Mouse (Mus musculus): ENCODE data around the gene Fbxo21. TPM values are rescaled to one million over a fixed set of nuclear protein-coding genes. Genes with fewer than 3 reads are reported as not detected.

Fbxo21 gene
- total and polyA plus RNA-seq, 3 experiments: 10.7 to 19.3 (median 13.7) TPM

DNA sequence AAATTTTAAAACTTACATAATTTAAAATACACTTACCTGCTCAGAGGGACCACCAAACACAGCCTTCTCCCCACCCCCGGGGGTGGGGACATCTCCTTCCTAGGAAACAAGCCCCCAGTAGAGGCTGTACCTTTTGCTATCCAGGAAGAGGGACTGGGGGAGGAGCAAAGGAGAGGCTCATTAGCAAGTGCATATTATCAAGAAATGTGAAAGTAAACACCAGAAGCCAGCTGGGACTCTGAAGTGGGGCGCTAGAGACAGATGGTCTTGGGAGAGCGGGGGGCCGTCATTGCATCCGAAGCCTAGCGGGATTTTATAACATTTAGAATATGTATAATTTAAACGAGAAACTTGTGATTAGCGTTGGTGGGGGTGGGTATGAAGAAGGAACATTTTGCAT lies 37.1 kb upstream of the Fbxo21 start:
- no peak overlapping the region for H3K4me3 ChIP-seq (replicated peaks in 1 of 3; ENCODE audit: low read depth in 2 of 3, low read length in 2 of 3, poor library complexity in 1 of 3)
- no peaks in the 10 kb centered on the region for H3K9me3 ChIP-seq (replicated peaks; ENCODE audit: low read length)
- H3K27me3 ChIP-seq (replicated peaks): no peaks in the 10 kb centered on the region
- in situ Hi-C loops (cut with MboI; ENCODE audit: low pct_ligation_motif_present, low pct_unique_long_range_greater_than_20kb, low sequenced_read_pairs) (no loop called here), dilution Hi-C loops (cut with MboI; ENCODE audit: extremely low pct_ligation_motif_present, extremely low pct_unique_long_range_greater_than_20kb, low sequenced_read_pairs) (no loop called here)
- peaks cover 0 to 9% of the 10 kb centered on the region in 2 experiments; a peak in 1 of 4 replicates for H3K4me1 ChIP-seq (ENCODE audit: control insufficient read depth in 1 of 2, insufficient read depth in 2 of 2)
- no peak overlapping the region for H3K9ac ChIP-seq (ENCODE audit: insufficient read depth, low read depth)
- no peak for DNase-seq (ENCODE audit: extremely low read depth)
- H3K27ac ChIP-seq (ENCODE audit: insufficient read depth, low read depth): no peak overlapping the region
- no peaks in the 10 kb centered on the region for H3K79me2 ChIP-seq (replicated peaks; ENCODE audit: control insufficient read depth, extremely low read depth, insufficient read depth, poor library complexity, severe bottlenecking)
- TF ChIP-seq TCF12 (IDR thresholded peaks at IDR 0.05; ENCODE audit: low read depth, low read length) (no peak), MAZ (IDR thresholded peaks at IDR 0.05; ENCODE audit: low read depth, low read length) (no peak), USF2 (conservative IDR thresholded peaks at IDR 0.05; ENCODE audit: low read depth, low read length) (no peak), BHLHE40 (IDR thresholded peaks at IDR 0.05; ENCODE audit: low read depth, low read length) (no peak), CHD1 (IDR thresholded peaks at IDR 0.05; ENCODE audit: low read depth, low read length) (no peak), RCOR1 (conservative IDR thresholded peaks at IDR 0.05; ENCODE audit: low read depth, low read length) (no peak), ELF1 (IDR thresholded peaks at IDR 0.05; ENCODE audit: low read depth, low read length) (no peak), NRF1 (IDR thresholded peaks at IDR 0.05; ENCODE audit: low read depth, low read length) (no peak), E2F4 (IDR thresholded peaks at IDR 0.05; ENCODE audit: insufficient replicate concordance, low read depth, low read length) (no peak), CHD2 (IDR thresholded peaks at IDR 0.05; ENCODE audit: low read length) (no peak), KAT2A (IDR thresholded peaks at IDR 0.05; ENCODE audit: insufficient replicate concordance, low read length) (no peak), POLR2A (IDR thresholded peaks at IDR 0.05; ENCODE audit: low read depth, low read length) (no peak)
- peaks cover 0 to 5% of the 10 kb centered on the region in 2 experiments for H3K36me3 ChIP-seq (replicated peaks in 1 of 2; ENCODE audit: control insufficient read depth in 1 of 2, insufficient read depth in 1 of 2, low read length in 1 of 2)
- no peak overlapping the region for H3K4me2 ChIP-seq (ENCODE audit: insufficient read depth, low read depth, poor library complexity, severe bottlenecking)

DNA sequence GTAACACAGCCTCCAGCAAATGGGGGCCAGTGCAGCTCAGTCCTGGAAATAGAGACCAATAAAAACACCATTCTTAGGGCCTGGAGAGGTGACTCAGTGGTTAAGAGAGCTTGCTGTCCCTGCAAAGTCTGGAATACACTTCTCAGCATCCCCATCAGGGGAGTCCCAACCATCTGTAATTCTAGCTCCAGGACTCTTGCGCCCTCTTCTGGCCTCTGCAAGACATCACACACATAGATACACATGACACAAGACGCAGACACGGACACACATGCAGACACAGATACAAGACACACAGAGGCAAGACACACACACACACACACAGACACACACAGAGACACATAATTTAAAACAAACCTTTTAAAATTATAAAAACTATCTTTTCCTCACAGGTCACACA lies 35.0 kb upstream of the Fbxo21 start:
- H3K79me2 ChIP-seq (replicated peaks; ENCODE audit: control insufficient read depth, extremely low read depth, insufficient read depth, poor library complexity, severe bottlenecking): no peaks in the 10 kb centered on the region
- no peaks in the 10 kb centered on the region for H3K27me3 ChIP-seq (replicated peaks)
- no peak overlapping the region for H3K4me2 ChIP-seq (ENCODE audit: insufficient read depth, low read depth, poor library complexity, severe bottlenecking)
- H3K9ac ChIP-seq (ENCODE audit: insufficient read depth, low read depth): no peak overlapping the region
- peaks cover 0 to 5% of the 10 kb centered on the region in 2 experiments for H3K36me3 ChIP-seq (replicated peaks in 1 of 2; ENCODE audit: control insufficient read depth in 1 of 2, insufficient read depth in 1 of 2, low read length in 1 of 2)
- H3K9me3 ChIP-seq (replicated peaks; ENCODE audit: low read length): no peaks in the 10 kb centered on the region
- no peak for DNase-seq (ENCODE audit: extremely low read depth)
- in situ Hi-C loops (cut with MboI; ENCODE audit: low pct_ligation_motif_present, low pct_unique_long_range_greater_than_20kb, low sequenced_read_pairs): loop anchor here (5.0 kb wide), 1 partner anchor 434 kb away; no protein-coding TSS in a partner anchor
- TF ChIP-seq MAX (IDR thresholded peaks at IDR 0.05; ENCODE audit: low read length) (no peak), GABPA (IDR thresholded peaks at IDR 0.05; ENCODE audit: insufficient replicate concordance, low read depth, low read length) (no peak), JUN (IDR thresholded peaks at IDR 0.05; ENCODE audit: insufficient read depth, low read depth, low read length) (no peak), MYC (IDR thresholded peaks at IDR 0.05; ENCODE audit: low read depth, low read length) (no peak), CTCF (conservative IDR thresholded peaks at IDR 0.05 in 1 of 2, IDR thresholded peaks at IDR 0.05 in 1 of 2; ENCODE audit: low read depth in 2 of 2, low read length in 2 of 2) (peak; percentile 19 to 59; a peak in 3 of 4 replicates), IRF4 (IDR thresholded peaks at IDR 0.05; ENCODE audit: low read depth, low read length) (no peak), MAFK (IDR thresholded peaks at IDR 0.05; ENCODE audit: insufficient replicate concordance, low read length) (no peak), SMC3 (IDR thresholded peaks at IDR 0.05; ENCODE audit: low read depth, low read length) (peak; percentile 34; the same call in 1 of the 2 replicates), RAD21 (IDR thresholded peaks at IDR 0.05; ENCODE audit: low read depth, low read length) (peak; percentile 53), SIN3A (IDR thresholded peaks at IDR 0.05; ENCODE audit: low read length) (no peak)
- peaks cover 0 to 4% of the 10 kb centered on the region in 2 experiments; a peak in 1 of 4 replicates for H3K4me1 ChIP-seq (ENCODE audit: control insufficient read depth in 1 of 2, insufficient read depth in 2 of 2)
- no peak overlapping the region for H3K27ac ChIP-seq (ENCODE audit: insufficient read depth, low read depth)
- dilution Hi-C loops (cut with MboI; ENCODE audit: extremely low pct_ligation_motif_present, extremely low pct_unique_long_range_greater_than_20kb, low sequenced_read_pairs): no loop called here
- H3K4me3 ChIP-seq (replicated peaks in 1 of 3; ENCODE audit: low read depth in 2 of 3, low read length in 2 of 3, poor library complexity in 1 of 3): no peak overlapping the region

All from CH12.LX (cell line).